Mouse (Mus musculus) heart, embryonic 16.5 days (tissue): ENCODE data around the gene Dlec1. TPM values are rescaled to one million over a fixed set of nuclear protein-coding genes. Genes with fewer than 3 reads are reported as not detected.

Experiments used
- ATAC-seq: fragments of 200-750 bp; cut with Nextera tagmentation; replicated peaks from 2 replicates; pipeline ENCODE4 v1.8.0; 2017; ENCODE audit warnings: moderate number of reproducible peaks; ENCODE audit not compliant: insufficient read depth, low FRiP score; ENCODE audit errors: extremely low read depth
- H3K27ac ChIP-seq: fragments of 300-500 bp; sonication (generic); 2 replicates; pipeline ENCODE4 v1.5.1; 2014; ENCODE audit warnings: mild to moderate bottlenecking, low read length, control low read depth, moderate library complexity
- H3K27me3 ChIP-seq: fragments of 300-500 bp; sonication (generic); 2 replicates; pipeline ENCODE4 v1.6.1; 2014; ENCODE audit warnings: low read length, mixed read lengths; ENCODE audit not compliant: control insufficient read depth, insufficient read depth
- H3K36me3 ChIP-seq: fragments of 300-500 bp; sonication (generic); 2 replicates; pipeline ENCODE4 v1.6.1; 2014; ENCODE audit not compliant: control insufficient read depth, insufficient read depth
- H3K4me1 ChIP-seq: fragments of 300-500 bp; sonication (generic); 2 replicates; pipeline ENCODE4 v1.6.1; 2014; ENCODE audit warnings: low read length, mixed read lengths; ENCODE audit not compliant: control insufficient read depth, insufficient read depth
- H3K4me2 ChIP-seq: fragments of 300-500 bp; sonication (generic); 2 replicates; pipeline ENCODE4 v1.6.1; 2014; ENCODE audit warnings: low read depth, mild to moderate bottlenecking, control low read depth, low read length
- H3K4me3 ChIP-seq: fragments of 300-500 bp; sonication (generic); 2 replicates; pipeline ENCODE4 v1.5.1; 2014; ENCODE audit warnings: mild to moderate bottlenecking, control low read depth, low read length
- H3K9ac ChIP-seq: fragments of 300-500 bp; sonication (generic); 2 replicates; pipeline ENCODE4 v1.6.1; 2014; ENCODE audit warnings: low read length, control low read depth
- H3K9me3 ChIP-seq: fragments of 300-500 bp; sonication (generic); replicated peaks from 2 replicates; pipeline ENCODE4 v1.6.1; 2016; ENCODE audit warnings: low read length; ENCODE audit not compliant: control insufficient read depth
- WGBS: fragments of 180-500 bp; shearing (Covaris S2); extraction: QIAGEN DNeasy Blood & Tissue Kit; methylation state at CpG from one replicate; pipeline ENCODE4 v1.1.7; 2014; 5-methylcytosine and 5-hydroxymethylcytosine counted together
- polyA plus RNA-seq: library from polyadenylated mRNA; unstranded; fragments of >200 nt; fragmentation: Nextera tagmentation; extraction: Ambion mirVana; gene quantifications from 2 replicates; pipeline ENCODE4 v1.2.1, GENCODE M21; 2015

The Dlec1 gene
- polyA plus RNA-seq = 0.67 and 0.84 TPM in 2 replicates

DNA sequence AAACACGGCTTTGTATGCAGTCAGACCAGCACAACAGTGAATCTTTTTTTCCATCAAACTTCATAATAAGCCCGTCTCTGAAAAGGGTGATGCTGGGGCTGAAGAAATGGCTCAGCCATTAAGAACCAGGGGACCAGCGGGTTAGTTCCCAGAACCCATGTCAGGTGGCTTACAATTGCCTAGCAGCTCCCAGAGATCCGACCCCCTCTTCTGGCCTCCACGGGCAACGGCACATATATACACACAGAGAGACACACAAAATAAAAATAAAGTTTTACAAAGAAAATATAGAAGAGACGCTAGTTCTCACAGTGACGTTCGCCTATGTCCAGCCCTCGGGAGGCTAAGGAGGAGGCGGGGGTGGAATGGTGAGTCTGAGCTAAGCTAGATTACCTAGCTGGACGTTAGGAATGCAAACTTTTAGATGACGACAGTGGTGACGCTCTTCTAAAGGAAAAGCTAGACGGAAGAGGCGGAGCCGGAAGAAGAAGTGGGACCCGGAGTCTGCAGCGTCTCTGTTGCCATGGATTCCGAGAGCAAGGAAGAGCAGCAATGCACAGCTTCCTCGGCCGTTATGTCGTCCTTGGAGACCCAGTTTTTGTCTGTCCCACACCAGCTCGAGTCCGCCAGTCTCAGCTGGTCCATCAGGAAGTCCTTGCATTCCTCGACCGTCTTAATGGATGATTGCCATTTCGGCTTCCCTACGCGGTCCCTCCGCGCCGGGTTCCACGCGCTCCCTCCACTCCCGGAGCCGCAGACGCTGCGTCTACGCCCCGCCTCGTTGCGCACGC lies at the start of gene Dlec1:
TSS of gene Dlec1 (plus strand) at position 487 of the 791 bp plus-strand sequence.
- Histone ChIP-seq H3K4me2 (peak within 1 kb of the TSS; percentile 92), H3K4me3 (peak within 1 kb of the TSS; percentile 70), H3K9me3 (no peaks in the 10 kb centered on the region), H3K27me3 (peaks cover 6% of the 10 kb centered on the region), H3K4me1 (0 out of 2 replicates have a peak, but pooled peaks cover 3% of the 10 kb centered on the region), H3K36me3 (no peaks in the 10 kb centered on the region), H3K9ac (peak within 1 kb of the TSS; percentile 66), H3K27ac (0 out of 2 replicates have a peak within 1 kb of the TSS, but pooled peaks have one; percentile 0)
- 3% methylated on average over 44 of the region's 44 CpGs for WGBS
- peak; percentile 82 for ATAC-seq

DNA sequence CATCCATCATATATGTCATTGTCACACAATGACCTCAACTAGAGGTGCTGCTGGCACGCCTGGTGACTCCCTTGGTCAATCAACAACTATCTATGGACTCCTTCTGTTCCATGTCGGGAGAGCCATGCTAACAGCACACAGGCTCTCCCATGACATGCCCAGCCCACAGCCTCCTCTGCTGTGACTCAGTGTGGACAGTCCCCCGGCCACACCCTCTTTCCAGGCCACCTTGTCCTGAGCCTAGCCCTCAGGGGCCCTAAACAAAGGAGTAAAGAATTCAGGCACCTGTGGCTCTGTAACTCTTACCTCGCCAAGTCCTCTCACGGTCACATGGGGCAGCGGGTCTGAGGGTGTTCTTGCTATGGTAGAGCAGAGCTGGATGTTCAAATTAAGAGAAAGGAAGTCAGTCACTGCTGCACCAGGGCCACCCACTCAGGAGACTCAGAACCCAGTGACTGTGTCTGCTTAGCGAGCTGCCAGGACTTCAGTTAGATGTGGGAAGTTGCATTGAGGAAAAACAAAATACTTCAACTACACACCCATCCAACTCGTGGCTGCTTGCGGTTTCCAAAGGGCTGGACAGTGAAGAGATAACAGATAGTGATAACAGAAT lies 48.2 kb upstream of the Dlec1 start:
- no peak overlapping the region for H3K4me2 ChIP-seq
- H3K4me1 ChIP-seq = peaks cover 14% of the 10 kb centered on the region
- ATAC-seq = no peak
- no peak overlapping the region for H3K9ac ChIP-seq
- H3K9me3 ChIP-seq = no peaks in the 10 kb centered on the region
- H3K36me3 ChIP-seq = no peaks in the 10 kb centered on the region
- no peak overlapping the region for H3K27ac ChIP-seq
- no peak overlapping the region for H3K4me3 ChIP-seq
- 72% methylated on average over 9 of the region's 9 CpGs for WGBS
- no peaks in the 10 kb centered on the region for H3K27me3 ChIP-seq

DNA sequence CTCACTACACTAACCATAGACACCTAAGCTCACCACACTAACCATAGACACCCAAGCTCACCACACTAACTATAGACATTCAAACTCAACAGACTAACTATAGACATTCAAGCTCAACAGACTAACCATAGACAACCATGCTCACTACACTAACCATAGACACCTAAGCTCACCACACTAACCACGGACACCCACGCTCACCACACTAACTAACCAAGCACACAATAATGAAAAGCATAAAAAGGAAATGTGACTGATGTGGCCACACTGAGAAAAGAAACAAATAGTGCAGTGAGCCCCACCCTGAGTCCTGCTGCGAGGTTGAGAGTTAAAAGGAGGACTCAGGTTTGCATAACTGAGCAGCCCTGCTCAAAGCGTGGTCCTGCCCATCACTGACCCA lies 46.9 kb upstream of the Dlec1 start:
- H3K4me1 ChIP-seq = peaks cover 14% of the 10 kb centered on the region

DNA sequence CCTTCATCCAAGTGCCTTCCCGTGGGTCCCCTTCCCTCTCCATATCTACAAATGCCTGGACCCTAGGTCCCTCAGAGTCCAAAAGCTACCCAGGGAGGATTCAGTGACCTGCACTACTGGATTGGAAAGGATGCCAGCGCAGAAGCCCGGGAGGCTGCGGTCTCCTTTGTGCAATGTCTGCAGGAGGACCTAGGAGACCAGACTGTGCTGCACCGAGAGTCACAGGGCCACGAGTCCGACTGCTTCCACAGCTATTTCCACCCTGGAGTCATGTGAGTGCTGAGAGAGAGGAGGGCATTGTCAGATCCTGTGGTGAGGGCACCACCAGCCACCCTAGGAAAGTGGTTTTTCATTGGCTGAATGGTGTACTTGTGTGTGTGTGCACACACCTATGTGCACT lies 44.0 kb upstream of the Dlec1 start:
- Histone ChIP-seq H3K9ac (no peak overlapping the region), H3K27ac (no peak overlapping the region), H3K4me2 (no peak overlapping the region), H3K4me3 (no peak overlapping the region), H3K9me3 (no peaks in the 10 kb centered on the region), H3K27me3 (no peaks in the 10 kb centered on the region), H3K4me1 (no peaks in the 10 kb centered on the region; the same call in 1 of the 2 replicates), H3K36me3 (no peaks in the 10 kb centered on the region)
- ATAC-seq = no peak
- 73% methylated on average over 7 of the region's 7 CpGs for WGBS

More for the DNA sequence above, 46.9 kb upstream of the Dlec1 start:
- Histone ChIP-seq H3K4me3 (no peak overlapping the region), H3K36me3 (no peaks in the 10 kb centered on the region), H3K9ac (no peak overlapping the region), H3K27me3 (no peaks in the 10 kb centered on the region), H3K27ac (no peak overlapping the region), H3K9me3 (no peaks in the 10 kb centered on the region), H3K4me2 (no peak overlapping the region)
- ATAC-seq = no peak
- 80% methylated on average over 4 of the region's 4 CpGs for WGBS

DNA sequence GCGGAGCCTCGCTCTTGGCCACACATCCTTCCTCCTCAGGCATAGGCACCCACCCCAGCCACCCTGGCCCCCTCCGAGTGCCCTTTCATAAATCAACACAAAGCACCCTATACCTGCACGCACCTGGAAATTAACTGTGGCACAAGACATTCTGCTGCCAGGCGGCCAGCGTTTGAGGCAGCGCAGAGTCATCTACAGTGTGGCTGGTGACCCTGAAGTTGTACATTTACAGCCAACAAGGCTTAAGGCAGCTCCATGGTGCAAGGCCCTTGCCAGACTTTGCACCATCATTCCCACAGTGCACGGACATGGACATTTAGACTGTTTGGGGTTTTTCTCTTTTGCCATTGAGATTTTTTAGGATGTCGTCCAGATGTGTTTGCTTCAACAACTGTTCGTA lies 41.6 kb upstream of the Dlec1 start:
- Histone ChIP-seq H3K27me3 (no peaks in the 10 kb centered on the region), H3K4me2 (no peak overlapping the region), H3K4me1 (peaks cover 2% of the 10 kb centered on the region; the same call in 1 of the 2 replicates), H3K4me3 (no peak overlapping the region), H3K36me3 (no peaks in the 10 kb centered on the region), H3K9ac (no peak overlapping the region), H3K9me3 (no peaks in the 10 kb centered on the region), H3K27ac (no peak overlapping the region)
- WGBS = 88% methylated on average over 10 of the region's 10 CpGs
- no peak for ATAC-seq

DNA sequence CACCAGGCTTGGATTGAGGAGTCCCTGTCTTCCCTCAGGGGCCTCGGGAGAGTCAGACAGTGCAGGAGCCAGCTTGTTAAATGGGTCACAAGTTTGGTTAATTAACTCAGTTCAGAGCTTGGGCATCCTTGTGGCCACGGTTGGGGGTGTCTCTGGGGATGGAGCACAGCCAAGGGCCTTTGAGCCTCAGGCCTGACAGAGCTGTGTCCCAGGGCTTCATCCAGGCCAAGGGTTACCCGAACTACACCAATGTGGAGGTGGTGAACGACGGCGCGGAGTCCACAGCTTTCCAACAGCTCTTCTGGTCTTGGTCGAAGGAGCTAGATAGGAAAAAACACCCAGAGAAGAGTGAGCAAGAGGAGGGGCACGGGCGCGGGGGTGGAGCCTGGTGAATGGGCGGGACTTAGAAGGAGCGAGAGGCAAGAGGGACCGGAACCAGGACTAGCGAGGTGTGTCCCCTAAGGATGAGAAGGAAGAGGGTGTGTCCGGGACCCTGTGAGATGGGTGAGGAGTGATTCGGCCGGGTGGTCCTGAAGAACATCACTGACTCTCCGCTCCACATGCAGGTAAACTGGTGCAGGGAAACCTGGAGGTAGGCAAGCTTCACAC lies 39.1 kb upstream of the Dlec1 start:
- no peak overlapping the region for H3K9ac ChIP-seq

DNA sequence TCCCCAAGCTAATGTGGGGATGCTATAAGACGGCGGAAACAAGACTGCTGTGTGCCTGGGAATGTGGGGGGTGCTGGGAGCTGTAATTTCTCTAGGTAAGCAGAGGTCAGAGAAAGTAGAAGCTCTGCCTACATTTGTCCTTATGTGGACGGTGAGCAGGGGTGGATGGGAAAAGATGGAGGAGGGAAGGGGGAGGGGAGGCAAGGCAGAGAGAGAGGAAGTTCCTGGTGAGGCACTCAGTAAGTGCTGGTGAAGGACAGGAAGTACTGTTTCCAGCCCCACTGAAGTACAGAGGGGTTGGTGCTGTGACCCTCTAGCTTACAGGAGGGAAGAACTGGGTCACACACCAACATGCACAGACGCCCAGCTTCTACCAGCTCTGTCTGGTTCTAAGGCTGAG lies 38.0 kb upstream of the Dlec1 start:
- Histone ChIP-seq H3K9me3 (no peaks in the 10 kb centered on the region), H3K4me2 (no peak overlapping the region), H3K9ac (no peak overlapping the region), H3K27me3 (no peaks in the 10 kb centered on the region), H3K4me1 (0 out of 2 replicates have a peak, but pooled peaks cover 3% of the 10 kb centered on the region), H3K36me3 (no peaks in the 10 kb centered on the region), H3K4me3 (no peak overlapping the region), H3K27ac (no peak overlapping the region)
- WGBS = 68% methylated on average over 4 of the region's 4 CpGs
- ATAC-seq = no peak

More for the DNA sequence above, 39.1 kb upstream of the Dlec1 start:
- Histone ChIP-seq H3K36me3 (no peaks in the 10 kb centered on the region), H3K27me3 (no peaks in the 10 kb centered on the region), H3K27ac (no peak overlapping the region), H3K4me2 (peak overlapping the region; percentile 19; the same call in 1 of the 2 replicates), H3K4me1 (peaks cover 2% of the 10 kb centered on the region; the same call in 1 of the 2 replicates), H3K4me3 (no peak overlapping the region), H3K9me3 (no peaks in the 10 kb centered on the region)
- 35% methylated on average over 19 of the region's 19 CpGs for WGBS
- no peak for ATAC-seq

DNA sequence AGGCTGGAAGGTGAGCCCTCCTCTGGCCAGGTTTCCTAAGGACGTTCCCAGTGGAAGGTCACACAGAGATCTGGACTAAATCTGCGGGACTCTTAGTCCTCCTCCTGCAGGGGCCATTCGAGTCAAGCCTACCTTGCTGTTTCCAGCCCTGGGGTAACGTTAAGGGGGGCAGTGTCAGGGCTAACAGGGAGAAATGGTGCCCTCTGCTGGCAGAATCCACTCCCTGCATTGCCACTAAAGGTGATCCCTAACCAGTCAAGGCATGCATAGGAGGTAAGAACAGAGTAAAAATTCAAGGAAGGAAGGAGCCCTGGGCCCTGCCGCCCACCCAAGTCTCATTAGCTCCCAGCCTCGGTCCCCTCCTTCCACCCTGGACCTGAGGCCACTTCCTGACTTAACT lies 34.7 kb upstream of the Dlec1 start:
- H3K9ac ChIP-seq = no peak overlapping the region
- no peak overlapping the region for H3K4me3 ChIP-seq
- H3K36me3 ChIP-seq = peaks cover 10% of the 10 kb centered on the region
- ATAC-seq = peak; percentile 19; the same call in 1 of the 2 replicates
- under 1% methylated on average over 6 of the region's 6 CpGs for WGBS
- H3K4me1 ChIP-seq = peaks cover 7% of the 10 kb centered on the region; the same call in 1 of the 2 replicates
- no peak overlapping the region for H3K4me2 ChIP-seq
- no peaks in the 10 kb centered on the region for H3K9me3 ChIP-seq
- H3K27me3 ChIP-seq = no peaks in the 10 kb centered on the region
- no peak overlapping the region for H3K27ac ChIP-seq

DNA sequence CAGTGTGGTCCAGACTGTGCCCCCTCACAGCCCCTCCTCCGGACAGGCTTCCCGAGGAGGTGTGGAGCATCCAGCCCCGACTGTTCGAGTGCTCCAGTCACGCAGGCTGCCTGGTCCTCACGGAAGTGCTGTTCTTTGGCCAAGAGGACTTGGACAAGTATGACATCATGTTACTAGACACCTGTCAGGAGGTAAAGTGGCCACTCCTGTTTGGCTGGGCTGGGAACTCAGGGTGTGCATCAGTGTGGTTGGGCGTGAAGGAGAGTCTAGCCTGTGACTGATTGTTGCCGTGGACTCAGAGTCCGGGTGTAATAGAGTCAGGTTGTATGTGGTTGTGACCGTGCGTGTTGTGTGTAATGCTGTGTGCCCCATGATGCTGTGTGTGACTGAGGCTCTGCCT lies 34.0 kb upstream of the Dlec1 start:
- no peak overlapping the region for H3K9ac ChIP-seq
- no peaks in the 10 kb centered on the region for H3K9me3 ChIP-seq
- no peak overlapping the region for H3K27ac ChIP-seq
- peaks cover 7% of the 10 kb centered on the region; the same call in 1 of the 2 replicates for H3K4me1 ChIP-seq
- H3K27me3 ChIP-seq = no peaks in the 10 kb centered on the region
- no peak overlapping the region for H3K4me2 ChIP-seq
- peaks cover 10% of the 10 kb centered on the region for H3K36me3 ChIP-seq
- ATAC-seq = no peak
- 76% methylated on average over 11 of the region's 11 CpGs for WGBS
- H3K4me3 ChIP-seq = no peak overlapping the region
